Mouse (Mus musculus) heart, embryonic 15.5 days (tissue): ENCODE measurements around the gene Pkib. TPM values are rescaled to one million over a fixed set of nuclear protein-coding genes. Genes with fewer than 3 reads are reported as not detected.

ENCODE experiments used
- ATAC-seq: fragments of 200-750 bp; cut with Nextera tagmentation; replicated peaks from 2 replicates; pipeline ENCODE4 v1.8.0; 2017; ENCODE audit warnings: low read depth, moderate TSS enrichment; ENCODE audit not compliant: insufficient number of reproducible peaks, insufficient read depth, low FRiP score
- H3K27ac ChIP-seq: fragments of 300-500 bp; sonication (generic); 2 replicates; pipeline ENCODE4 v1.5.1; 2015; ENCODE audit warnings: mild to moderate bottlenecking, inconsistent platforms
- H3K27me3 ChIP-seq: fragments of 300-500 bp; sonication (generic); 2 replicates; pipeline ENCODE4 v1.6.1; 2015; ENCODE audit warnings: inconsistent platforms
- H3K36me3 ChIP-seq: fragments of 300-500 bp; sonication (generic); 2 replicates; pipeline ENCODE4 v1.6.1; 2015; ENCODE audit warnings: mild to moderate bottlenecking, inconsistent platforms
- H3K4me1 ChIP-seq: fragments of 300-500 bp; sonication (generic); replicated peaks from 2 replicates; pipeline ENCODE4 v1.6.1; 2015; ENCODE audit warnings: inconsistent platforms
- H3K4me2 ChIP-seq: fragments of 300-500 bp; sonication (generic); 2 replicates; pipeline ENCODE4 v1.6.1; 2015; ENCODE audit warnings: inconsistent platforms, mild to moderate bottlenecking, moderate library complexity
- H3K4me3 ChIP-seq: fragments of 300-500 bp; sonication (generic); 2 replicates; pipeline ENCODE4 v1.5.1; 2015; ENCODE audit warnings: mild to moderate bottlenecking, inconsistent platforms
- H3K9ac ChIP-seq: fragments of 300-500 bp; sonication (generic); 2 replicates; pipeline ENCODE4 v1.6.1; 2015; ENCODE audit warnings: mild to moderate bottlenecking, inconsistent platforms
- H3K9me3 ChIP-seq: fragments of 300-500 bp; sonication (generic); replicated peaks from 2 replicates; pipeline ENCODE4 v1.6.1; 2016; ENCODE audit warnings: inconsistent platforms
- WGBS: fragments of 180-500 bp; shearing (Covaris S2); methylation state at CpG from one replicate; pipeline ENCODE4 v1.1.7; 2015; ENCODE audit warnings: mixed read lengths; 5-methylcytosine and 5-hydroxymethylcytosine counted together
- polyA plus RNA-seq: library from polyadenylated mRNA; unstranded; fragments of >200 nt; fragmentation: Nextera tagmentation; extraction: Ambion mirVana; gene quantifications from 2 replicates; pipeline ENCODE4 v1.2.1, GENCODE M21; 2015

The Pkib gene
- polyA plus RNA-seq, 1 experiment from 2014 or later = 2.5 TPM

DNA sequence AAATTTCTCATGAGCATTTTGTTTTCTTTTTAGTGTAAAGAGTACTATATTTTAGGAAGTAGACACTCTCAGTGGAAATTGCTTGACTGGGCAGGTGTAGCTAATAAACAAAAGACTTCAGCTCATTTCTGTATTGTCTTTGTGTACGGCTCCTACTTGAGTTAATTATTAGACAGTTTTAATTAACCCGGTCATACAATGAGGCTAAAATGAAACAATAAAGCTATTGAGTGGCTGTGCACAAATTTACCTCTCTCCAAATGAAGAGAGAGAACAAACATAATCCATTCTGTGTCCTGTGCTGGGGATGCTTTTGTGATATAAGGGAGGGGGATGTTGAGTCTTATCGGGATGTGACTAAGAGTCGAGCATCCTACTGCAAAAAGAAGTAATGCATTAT, 109.0 kb downstream of the Pkib start:
- H3K36me3 ChIP-seq = no peaks in the 10 kb centered on the region
- WGBS = 75% methylated on average over 4 of the region's 4 CpGs
- no peaks in the 10 kb centered on the region for H3K27me3 ChIP-seq
- H3K4me1 ChIP-seq = no peaks in the 10 kb centered on the region
- H3K4me3 ChIP-seq = no peak overlapping the region
- H3K4me2 ChIP-seq = no peak overlapping the region
- H3K9ac ChIP-seq = no peak overlapping the region
- no peak for ATAC-seq
- H3K9me3 ChIP-seq = no peaks in the 10 kb centered on the region
- H3K27ac ChIP-seq = no peak overlapping the region

- Histone ChIP-seq H3K9ac (no peak overlapping the region), H3K4me1 (0 out of 2 replicates have a peak, but pooled peaks cover under 1% of the 10 kb centered on the region), H3K36me3 (no peaks in the 10 kb centered on the region), H3K4me3 (no peak overlapping the region), H3K27me3 (no peaks in the 10 kb centered on the region), H3K27ac (no peak overlapping the region), H3K4me2 (no peak overlapping the region), H3K9me3 (no peaks in the 10 kb centered on the region)
- ATAC-seq = no peak
- 50% methylated on average over 2 of the region's 2 CpGs for WGBS
Measured at GRCm38 (mm10) chr10:57741351-57741750, 109.6 kb downstream of the Pkib start.

DNA sequence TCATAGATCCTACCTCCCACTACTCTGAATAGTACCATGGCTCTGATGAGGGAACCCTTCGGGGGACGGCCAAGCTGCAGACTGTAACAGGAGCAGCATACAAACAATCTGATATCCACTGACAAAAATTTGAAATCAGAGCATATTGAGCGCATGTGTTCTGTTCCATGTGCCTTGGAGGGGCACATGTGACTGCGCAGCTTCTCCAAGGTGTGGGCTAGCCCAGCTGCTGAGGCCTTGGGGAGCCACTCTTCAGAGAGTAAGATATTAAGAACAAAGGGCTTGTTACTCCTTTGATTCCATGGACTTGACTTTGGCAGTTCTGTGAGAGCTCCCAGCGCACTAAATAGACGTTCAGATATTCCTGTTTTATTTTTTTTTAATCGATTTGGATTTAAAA, 111.3 kb downstream of the Pkib start:
- Histone ChIP-seq H3K36me3 (no peaks in the 10 kb centered on the region), H3K9me3 (no peaks in the 10 kb centered on the region), H3K27ac (no peak overlapping the region), H3K27me3 (no peaks in the 10 kb centered on the region), H3K4me1 (0 out of 2 replicates have a peak, but pooled peaks cover 2% of the 10 kb centered on the region), H3K4me2 (no peak overlapping the region), H3K4me3 (no peak overlapping the region), H3K9ac (no peak overlapping the region)
- ATAC-seq = no peak
- 68% methylated on average over 7 of the region's 7 CpGs for whole genome bisulfite sequencing

- H3K27me3 ChIP-seq = no peaks in the 10 kb centered on the region
- H3K4me2 ChIP-seq = peak overlapping the region; percentile 61
- no peak for ATAC-seq
- no peak overlapping the region for H3K27ac ChIP-seq
- H3K4me3 ChIP-seq = peak overlapping the region; percentile 46
- WGBS = 5% methylated on average over 6 of the region's 6 CpGs
- H3K36me3 ChIP-seq = no peaks in the 10 kb centered on the region
- H3K4me1 ChIP-seq = 0 out of 2 replicates have a peak, but pooled peaks cover 2% of the 10 kb centered on the region
- no peaks in the 10 kb centered on the region for H3K9me3 ChIP-seq
- no peak overlapping the region for H3K9ac ChIP-seq
Measured at GRCm38 (mm10) chr10:57743606-57744016, 111.8 kb downstream of the Pkib start.

- Histone ChIP-seq H3K4me1 (0 out of 2 replicates have a peak, but pooled peaks cover 2% of the 10 kb centered on the region), H3K9ac (no peak overlapping the region), H3K36me3 (no peaks in the 10 kb centered on the region), H3K27ac (no peak overlapping the region), H3K9me3 (no peaks in the 10 kb centered on the region), H3K27me3 (no peaks in the 10 kb centered on the region), H3K4me2 (no peak overlapping the region), H3K4me3 (no peak overlapping the region)
- ATAC-seq = no peak
- 36% methylated on average over 2 of the region's 2 CpGs for WGBS
Measured at GRCm38 (mm10) chr10:57744128-57744765, 112.5 kb downstream of the Pkib start.

DNA sequence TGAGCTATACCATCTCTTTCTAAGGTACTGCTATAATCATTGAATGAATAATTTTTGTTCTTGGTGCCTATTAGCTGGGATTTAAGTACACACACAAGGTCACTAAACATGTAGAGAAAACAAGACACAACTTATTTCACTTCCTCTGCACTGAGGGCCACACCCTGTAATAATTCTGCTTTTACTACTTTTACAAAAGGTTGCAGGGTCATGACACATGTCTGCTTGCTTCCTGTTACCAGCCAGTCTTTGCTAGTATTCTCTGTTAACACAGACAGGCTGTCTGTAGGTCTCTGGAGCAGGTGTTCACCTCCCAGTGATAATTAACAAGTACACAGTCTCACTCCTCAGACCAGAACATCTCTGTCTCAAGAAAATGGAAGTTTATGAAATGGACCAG, 113.7 kb downstream of the Pkib start:
- Histone ChIP-seq H3K27me3 (no peaks in the 10 kb centered on the region), H3K9me3 (no peaks in the 10 kb centered on the region), H3K27ac (no peak overlapping the region), H3K9ac (no peak overlapping the region), H3K36me3 (no peaks in the 10 kb centered on the region), H3K4me1 (0 out of 2 replicates have a peak, but pooled peaks cover 2% of the 10 kb centered on the region), H3K4me3 (no peak overlapping the region), H3K4me2 (no peak overlapping the region)
- ATAC-seq = no peak

GRCm38 (mm10) chr10:57747127-57747526, 115.3 kb downstream of the Pkib start:
- H3K4me1 ChIP-seq = 0 out of 2 replicates have a peak, but pooled peaks cover 2% of the 10 kb centered on the region
- H3K4me3 ChIP-seq = no peak overlapping the region
- no peak overlapping the region for H3K27ac ChIP-seq
- no peaks in the 10 kb centered on the region for H3K36me3 ChIP-seq
- H3K9me3 ChIP-seq = no peaks in the 10 kb centered on the region
- H3K27me3 ChIP-seq = no peaks in the 10 kb centered on the region
- H3K9ac ChIP-seq = no peak overlapping the region
- H3K4me2 ChIP-seq = no peak overlapping the region
- no peak for ATAC-seq

GRCm38 (mm10) chr10:57753343-57753742, 121.6 kb downstream of the Pkib start:
- no peak overlapping the region for H3K9ac ChIP-seq
- WGBS = 69% methylated on average over 1 of the region's 1 CpGs
- no peaks in the 10 kb centered on the region for H3K4me1 ChIP-seq
- no peak overlapping the region for H3K4me2 ChIP-seq
- H3K9me3 ChIP-seq = no peaks in the 10 kb centered on the region
- H3K36me3 ChIP-seq = no peaks in the 10 kb centered on the region
- no peaks in the 10 kb centered on the region for H3K27me3 ChIP-seq
- ATAC-seq = no peak
- no peak overlapping the region for H3K27ac ChIP-seq
- no peak overlapping the region for H3K4me3 ChIP-seq

DNA sequence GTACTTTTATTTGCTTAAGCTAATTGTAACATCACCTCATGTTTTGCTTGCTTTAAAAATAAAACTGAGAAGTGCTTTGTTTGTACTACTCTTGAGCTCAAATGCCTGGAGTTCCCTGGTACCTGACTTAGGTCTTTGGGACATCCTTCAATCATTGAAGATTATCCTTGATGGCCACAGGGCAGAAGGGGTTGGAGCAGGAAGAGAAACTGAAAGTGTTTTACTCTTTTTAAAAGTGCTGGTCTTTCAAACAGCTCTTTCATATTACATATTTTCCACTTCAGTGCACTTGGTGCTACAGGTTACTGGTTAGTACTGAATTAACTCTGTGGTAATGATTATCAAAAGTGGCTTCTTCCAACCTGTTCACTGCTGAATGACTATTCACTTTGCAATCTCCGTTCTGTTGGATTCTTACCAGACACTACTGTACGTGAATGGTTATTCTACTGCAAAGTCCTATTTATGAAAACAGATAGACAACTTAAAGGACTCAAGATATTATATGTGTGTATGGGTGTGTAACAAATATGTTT, 123.5 kb downstream of the Pkib start:
- Histone ChIP-seq H3K4me3 (no peak overlapping the region), H3K9ac (no peak overlapping the region), H3K4me1 (no peaks in the 10 kb centered on the region), H3K27ac (no peak overlapping the region), H3K36me3 (no peaks in the 10 kb centered on the region), H3K27me3 (no peaks in the 10 kb centered on the region), H3K4me2 (no peak overlapping the region), H3K9me3 (no peaks in the 10 kb centered on the region)
- ATAC-seq = no peak
- WGBS = 84% methylated on average over 2 of the region's 2 CpGs

GRCm38 (mm10) chr10:57758999-57759398, 127.2 kb downstream of the Pkib start:
- H3K27ac ChIP-seq = no peak overlapping the region
- no peak for ATAC-seq
- no peak overlapping the region for H3K4me3 ChIP-seq

DNA sequence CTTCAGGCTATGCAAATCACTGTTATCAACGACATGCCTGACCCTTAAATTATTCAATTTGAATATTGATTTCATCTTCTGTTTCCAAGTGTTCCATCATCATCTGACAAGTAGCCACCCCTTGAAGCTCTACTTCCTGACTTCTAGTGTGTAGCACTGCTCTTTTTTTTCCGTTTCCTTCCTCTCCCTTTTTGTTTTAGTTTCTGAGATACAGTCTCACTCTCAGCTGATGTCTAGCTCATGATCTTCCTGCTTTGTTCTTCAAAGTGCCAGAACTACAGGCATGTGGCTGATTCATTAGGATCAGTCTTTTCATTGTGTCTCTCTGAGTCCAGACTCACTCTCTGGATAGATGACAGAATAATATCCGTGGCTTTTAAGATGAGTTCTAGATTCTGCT, 128.9 kb downstream of the Pkib start:
- Histone ChIP-seq H3K27ac (no peak overlapping the region), H3K9me3 (no peaks in the 10 kb centered on the region), H3K4me1 (no peaks in the 10 kb centered on the region), H3K36me3 (no peaks in the 10 kb centered on the region), H3K27me3 (no peaks in the 10 kb centered on the region), H3K4me2 (no peak overlapping the region), H3K9ac (no peak overlapping the region), H3K4me3 (no peak overlapping the region)
- ATAC-seq = no peak
- WGBS = 57% methylated on average over 3 of the region's 3 CpGs

More at GRCm38 (mm10) chr10:57758999-57759398, 127.2 kb downstream of the Pkib start:
- no peak overlapping the region for H3K9ac ChIP-seq
- H3K36me3 ChIP-seq = no peaks in the 10 kb centered on the region
- no peak overlapping the region for H3K4me2 ChIP-seq
- no peaks in the 10 kb centered on the region for H3K9me3 ChIP-seq
- WGBS = 80% methylated on average over 2 of the region's 2 CpGs
- no peaks in the 10 kb centered on the region for H3K4me1 ChIP-seq
- no peaks in the 10 kb centered on the region for H3K27me3 ChIP-seq

GRCm38 (mm10) chr10:57763044-57763443, 131.3 kb downstream of the Pkib start:
- Histone ChIP-seq H3K4me2 (no peak overlapping the region), H3K9ac (no peak overlapping the region), H3K9me3 (no peaks in the 10 kb centered on the region), H3K27me3 (no peaks in the 10 kb centered on the region), H3K4me1 (no peaks in the 10 kb centered on the region), H3K27ac (no peak overlapping the region), H3K36me3 (no peaks in the 10 kb centered on the region), H3K4me3 (no peak overlapping the region)
- no peak for ATAC-seq
- WGBS = 7% methylated on average over 1 of the region's 1 CpGs
